8 mouse cellular contexts compared by ENCODE assay signal in genomic region chr2:13574801-13575150, GRCm38 (mm10). TPM values are rescaled to one million over a fixed set of nuclear protein-coding genes. Genes with fewer than 3 reads are reported as not detected.
DNase-seq lines count a peak whose midpoint lies in the region; ATAC-seq and TF ChIP-seq lines count a peak whose summit lies in the region.

No protein-coding gene starts in this region.

- peak; percentile 73 for TF ChIP-seq POLR2A in myocyte (IDR thresholded peaks at IDR 0.05; ENCODE audit: insufficient read length, low read depth)

- peak overlapping the region; percentile 95 for H3K9ac ChIP-seq in forebrain, embryonic 13.5 days
- peak overlapping the region; percentile 67 for H3K9ac ChIP-seq in liver, embryonic 13.5 days

- WGBS in forebrain, embryonic 13.5 days = 2% methylated on average over 21 of the region's 21 CpGs
- WGBS in liver, embryonic 13.5 days (ENCODE audit: insufficient replicate concordance) = under 1% methylated on average over 21 of the region's 21 CpGs

- peak overlapping the region; percentile 63 for H3K4me3 ChIP-seq in forebrain, embryonic 13.5 days
- peak overlapping the region; percentile 60 for H3K4me3 ChIP-seq in liver, embryonic 13.5 days (replicated peaks)
- peak overlapping the region; percentile 94 for H3K4me3 ChIP-seq in myocyte

- H3K4me2 ChIP-seq in forebrain, embryonic 13.5 days = peak overlapping the region; percentile 75
- peak overlapping the region; percentile 66 for H3K4me2 ChIP-seq in liver, embryonic 13.5 days
- H3K4me2 ChIP-seq in myocyte (ENCODE audit: low read depth) = peak overlapping the region; percentile 96

- DNase-seq in CD4-positive, CD25-positive, alpha-beta regulatory T cell, adult 2 months (ENCODE audit: low read depth, low spot score) = peak; percentile 86
- peak; percentile 72 for DNase-seq in Muller cell, postnatal 12 days (ENCODE audit: inconsistent ontology term)
- peak; percentile 42 for DNase-seq in liver, embryonic 13.5 days
- peak; percentile 70 for DNase-seq in thymus, postnatal 25 days
- DNase-seq in cerebellum, adult 9-11 months = no peak

- H3K4me1 ChIP-seq in forebrain, embryonic 13.5 days = peaks cover 54% of the 10 kb centered on the region
- H3K4me1 ChIP-seq in liver, embryonic 13.5 days (replicated peaks) = peaks cover 31% of the 10 kb centered on the region

- peak overlapping the region; percentile 68 for H3ac ChIP-seq in myocyte (ENCODE audit: control insufficient read depth, insufficient read length)

- H3K79me2 ChIP-seq in myocyte (ENCODE audit: control insufficient read depth, insufficient read depth) = peaks cover 52% of the 10 kb centered on the region

- H3K9me3 ChIP-seq in forebrain, embryonic 13.5 days (replicated peaks) = no peaks in the 10 kb centered on the region
- H3K9me3 ChIP-seq in liver, embryonic 13.5 days (replicated peaks) = no peaks in the 10 kb centered on the region

- H3K27ac ChIP-seq in forebrain, embryonic 13.5 days = peak overlapping the region; percentile 97
- H3K27ac ChIP-seq in liver, embryonic 13.5 days = peak overlapping the region; percentile 49

- H3K36me3 ChIP-seq in forebrain, embryonic 13.5 days (ENCODE audit: poor library complexity, severe bottlenecking) = peaks cover 23% of the 10 kb centered on the region
- H3K36me3 ChIP-seq in liver, embryonic 13.5 days = 0 out of 2 replicates have a peak, but pooled peaks cover 2% of the 10 kb centered on the region
- H3K36me3 ChIP-seq in myocyte (ENCODE audit: control insufficient read depth, insufficient read depth) = peaks cover 45% of the 10 kb centered on the region

- no peak for ATAC-seq in forebrain, embryonic 13.5 days
- peak; percentile 30 to 41 for ATAC-seq in hematopoietic stem cell, adult 5-6 weeks (replicated peaks in 1 of 2; ENCODE audit: insufficient read depth in 1 of 2, low FRiP score in 2 of 2, low TSS enrichment in 1 of 2, low read depth in 1 of 2, poor library complexity in 2 of 2, severe bottlenecking in 2 of 2)
- peak; percentile 76 for ATAC-seq in liver, embryonic 13.5 days (ENCODE audit: low read depth)

- no peaks in the 10 kb centered on the region for H3K27me3 ChIP-seq in forebrain, embryonic 13.5 days
- H3K27me3 ChIP-seq in liver, embryonic 13.5 days = peaks cover 63% of the 10 kb centered on the region
- no peaks in the 10 kb centered on the region for H3K27me3 ChIP-seq in myocyte (ENCODE audit: control insufficient read depth, insufficient read depth, insufficient read length)

TF ChIP-seq in myocyte, 11 proteins besides CTCF, POLR2A, EP300 and RAD21:
- TF ChIP-seq POLR2AphosphoS2 (IDR thresholded peaks at IDR 0.05; ENCODE audit: insufficient read length, low read depth) (peak; percentile 93), MYOG (IDR thresholded peaks at IDR 0.05; ENCODE audit: control insufficient read depth in 1 of 3, insufficient read depth in 1 of 3, insufficient read length in 2 of 3, low read depth in 2 of 3) (peak in 2 of 3 experiments; percentile 36 to 37), MYOD1 (IDR thresholded peaks at IDR 0.05; ENCODE audit: control insufficient read depth in 1 of 3, insufficient read length in 2 of 3, low read depth in 2 of 3) (no peak)

RNA-seq across cellular contexts. Expression of gene Vim, which starts 1.0 kb away (rescaled TPM):
- polyA plus RNA-seq in forebrain, embryonic 13.5 days (2015; fragmentation: Nextera tagmentation; extraction: Ambion mirVana) = 895 and 906 TPM in 2 replicates
- total RNA-seq in hematopoietic stem cell, adult 5-6 weeks (2017) = 674 and 678 TPM in 2 replicates
- polyA plus RNA-seq in liver, embryonic 13.5 days (2015; fragmentation: Nextera tagmentation; extraction: Ambion mirVana) = 95.1 and 97.9 TPM in 2 replicates
- polyA plus RNA-seq in myocyte (2012; fragmentation: generic; extraction: Trizol) = 3,783 TPM

RNA-seq across cellular contexts. Expression of gene Trdmt1, which starts 30.3 kb away (rescaled TPM):
- 8.6 and 9.7 TPM in 2 replicates for polyA plus RNA-seq in forebrain, embryonic 13.5 days (2015; fragmentation: Nextera tagmentation; extraction: Ambion mirVana)
- total RNA-seq in hematopoietic stem cell, adult 5-6 weeks (2017) = 7.2 and 9.4 TPM in 2 replicates
- 4.8 and 5.3 TPM in 2 replicates for polyA plus RNA-seq in liver, embryonic 13.5 days (2015; fragmentation: Nextera tagmentation; extraction: Ambion mirVana)
- polyA plus RNA-seq in myocyte (2012; fragmentation: generic; extraction: Trizol) = 2.2 TPM
